Mouse (Mus musculus) lung, adult 2 months (tissue): Measurements from ENCODE around the gene Gm3015. TPM values are rescaled to one million over a fixed set of nuclear protein-coding genes. Genes with fewer than 3 reads are reported as not detected.
"Not testable (repeated sequence)": the region's sequence is repeated elsewhere in the genome, so short reads cannot be mapped to it uniquely, and the experiment has no call there.

Experiments used
- DNase-seq: peaks from one replicate; pipeline ENCODE4 v3.0.0; 2022
- H3K4me1 ChIP-seq: fragments of 200-500 bp; 2 replicates; pipeline ENCODE4 v1.6.1; 2011; ENCODE audit warnings: low read length; ENCODE audit not compliant: control insufficient read depth, insufficient read depth
- H3K4me3 ChIP-seq: fragments of 200-500 bp; replicated peaks from 2 replicates; pipeline ENCODE3; 2011; ENCODE audit warnings: low read depth, mild to moderate bottlenecking, control low read depth, low read length; ENCODE audit errors: extremely low read depth
- WGBS: fragments of 180-500 bp; shearing (Covaris S2); methylation state at CpG from one replicate; pipeline ENCODE4 v1.1.7; 2018; 5-methylcytosine and 5-hydroxymethylcytosine counted together
- polyA plus RNA-seq: library from polyadenylated mRNA; depleted of rRNA; stranded (reverse); fragments of >200 nt; gene quantifications from 2 replicates; pipeline ENCODE4 v1.2.3, GENCODE M21; 2012; rRNA removed

The Gm3015 gene
- not detected in 2 replicates for polyA plus RNA-seq

DNA sequence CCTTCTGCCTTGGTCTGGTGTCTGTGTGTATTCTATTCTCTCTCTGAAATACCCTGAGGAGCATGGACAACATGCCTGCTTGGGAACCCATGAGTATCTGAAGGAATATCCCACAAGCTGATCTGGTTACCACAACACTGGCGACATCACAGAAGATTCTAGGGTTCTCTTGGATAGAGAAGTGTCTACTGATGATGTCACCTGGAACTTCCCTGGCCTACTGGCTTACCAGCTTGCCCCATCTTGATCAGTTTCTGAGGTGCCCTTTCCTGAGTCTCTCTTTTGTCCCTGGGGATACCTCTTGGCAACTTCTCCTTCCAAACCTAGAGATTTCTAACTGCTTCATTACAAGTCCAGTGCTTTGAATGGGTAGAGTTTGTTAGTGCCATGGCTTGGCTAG lies at the start of gene Gm3015:
Gm3015 (minus strand) TSS at position 101 of the 400 bp plus-strand sequence.
- not testable (repeated sequence) for H3K4me1 ChIP-seq, DNase-seq, H3K4me3 ChIP-seq
- 56% methylated on average over 1 of the region's 1 CpGs for WGBS

GRCm38 (mm10) chr14:42797887-42798286 lies 29.3 kb upstream of the Gm3015 start, which contains the start of gene Gm10377:
Gene Gm10377, minus strand, starts transcription at chr14:42797987.
- not testable (repeated sequence) for H3K4me3 ChIP-seq, DNase-seq, H3K4me1 ChIP-seq

Other genes with a start within 250 kb of the Gm3015 start
- gene Gm8024, start 244.5 kb downstream of the Gm3015 start, polyA plus RNA-seq = not detected in 2 replicates
- not detected in 2 replicates for gene Gm17124, start 168.9 kb downstream of the Gm3015 start, polyA plus RNA-seq
- not detected in 2 replicates for gene Gm3633, start 126.9 kb downstream of the Gm3015 start, polyA plus RNA-seq
- not detected in 2 replicates for gene Gm10378, start 112.9 kb downstream of the Gm3015 start, polyA plus RNA-seq
- not detected in 2 replicates for gene Gm10377, start 29.2 kb upstream of the Gm3015 start, polyA plus RNA-seq
- gene Gm21977, start 84.7 kb upstream of the Gm3015 start, polyA plus RNA-seq = not detected in 2 replicates
- not detected in 2 replicates for gene Gm8082, start 224.8 kb upstream of the Gm3015 start, polyA plus RNA-seq
- not detected in 2 replicates for gene Gm10376, start 246.8 kb upstream of the Gm3015 start, polyA plus RNA-seq